Mouse (Mus musculus) E14TG2a.4 (cell line): ENCODE data around the gene Scamp3.

Experiments
- CTCF ChIP-seq: conservative IDR thresholded peaks from 2 replicates; pipeline ENCODE4 v1.5.1; 2014; ENCODE audit warnings: low read length
- NANOG ChIP-seq: IDR thresholded peaks from 2 replicates; pipeline ENCODE4 v1.6.1; 2014; ENCODE audit warnings: borderline replicate concordance, low read length, mixed read lengths
- POU5F1 ChIP-seq: IDR thresholded peaks from 2 replicates; pipeline ENCODE4 v1.6.1; 2014; ENCODE audit warnings: low read length, borderline replicate concordance

- TF ChIP-seq CTCF (peak; percentile 50), POU5F1 (no peak), NANOG (no peak)
These were observed 40.9 kb upstream of the Scamp3 start for GRCm38 (mm10) chr3:89136365-89136764.
